Mouse (Mus musculus): ENCODE data around the gene Tmem131.
A peak's percentile ranks its signal among the peaks of the same experiment; 100 is the strongest.
"Not testable (repeated sequence)": the region's sequence is repeated elsewhere in the genome, so short reads cannot be mapped to it uniquely, and the experiment has no call there.

The Tmem131 gene

DNA sequence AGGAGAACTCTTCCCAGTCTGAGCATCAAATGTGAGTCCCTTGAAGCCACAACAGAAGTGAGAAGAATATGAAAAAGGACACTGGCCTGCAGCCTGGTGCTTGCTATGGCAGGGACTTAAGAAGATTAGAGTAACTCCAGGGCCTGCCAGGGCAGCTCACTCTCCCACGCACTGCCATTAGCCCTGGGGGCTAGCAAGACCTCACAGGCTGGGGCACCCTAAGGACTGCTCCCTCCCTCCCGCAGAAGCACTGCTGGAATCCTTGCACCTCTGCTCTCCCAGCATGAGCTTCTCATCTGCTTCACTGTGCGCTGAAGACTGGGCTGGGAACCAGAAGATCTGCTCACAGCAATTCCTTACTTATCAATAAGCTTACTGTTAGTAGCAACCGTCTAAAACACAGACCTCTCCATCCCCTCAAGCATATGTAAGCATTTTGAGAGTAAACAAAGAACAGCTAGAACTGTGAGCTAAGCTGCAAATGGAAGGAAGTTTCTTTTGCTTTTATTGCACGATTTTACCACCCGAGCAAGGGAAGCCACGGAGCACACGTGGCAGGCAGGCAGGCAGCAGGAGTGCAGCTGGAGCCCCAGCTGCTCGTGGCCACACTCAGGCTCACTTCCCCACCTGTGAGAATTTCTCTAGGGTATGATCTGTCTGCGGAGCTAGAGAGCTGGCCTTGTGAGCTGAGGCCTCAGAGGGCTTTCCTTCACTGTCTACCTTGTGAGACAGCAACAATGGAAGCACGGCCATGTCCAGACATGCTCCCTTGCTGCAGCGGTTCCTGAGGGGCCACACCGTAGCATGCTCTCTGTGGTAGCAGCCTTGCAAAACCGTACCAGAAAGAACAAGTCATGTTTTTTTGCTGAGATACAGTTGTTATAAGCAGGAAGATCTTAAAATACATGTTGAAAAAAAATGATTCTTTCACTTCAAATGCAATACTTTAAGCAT lies 112.3 kb downstream of the Tmem131 start:
- DNase-seq (ENCODE audit: low spot score), result no peak

DNA sequence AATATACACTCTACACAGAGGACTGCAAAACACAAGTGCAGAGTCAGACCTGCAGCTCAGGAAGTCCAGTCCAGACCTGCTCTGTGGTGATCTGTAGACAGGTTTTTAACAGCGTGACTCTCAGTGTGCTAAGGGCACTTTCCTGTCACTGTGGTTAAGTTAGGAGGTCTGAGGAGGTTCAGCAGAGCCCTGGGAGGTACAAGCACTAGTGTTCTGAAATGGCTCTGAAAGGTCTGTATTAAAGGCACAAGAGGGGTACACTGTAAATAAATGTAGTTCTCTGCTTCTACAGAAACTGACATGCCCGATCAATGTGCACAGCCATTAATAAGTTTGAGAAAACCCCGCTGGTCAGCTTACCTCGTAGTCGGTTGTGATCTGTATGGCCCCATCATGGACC lies 119.1 kb downstream of the Tmem131 start:
- DNase-seq (ENCODE audit: low spot score), result no peak

DNA sequence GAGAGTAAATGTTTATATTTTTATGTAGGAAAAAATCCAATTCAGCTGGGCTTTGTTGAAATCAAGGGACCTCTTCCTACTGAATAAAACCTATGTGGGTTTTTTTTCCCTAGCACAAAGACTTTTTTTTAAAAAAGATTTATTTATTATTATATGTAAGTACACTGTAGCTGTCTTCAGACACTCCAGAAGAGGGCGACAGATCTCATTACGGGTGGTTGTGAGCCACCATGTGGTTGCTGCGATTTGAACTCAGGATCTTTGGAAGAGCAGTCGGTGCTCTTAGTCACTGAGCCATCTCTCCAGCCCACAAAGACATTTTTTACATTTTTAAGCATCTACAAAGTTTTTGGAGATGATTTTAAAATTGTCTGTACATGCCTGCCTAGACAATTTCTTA lies 121.5 kb downstream of the Tmem131 start:
- not testable (repeated sequence) for DNase-seq (ENCODE audit: low spot score)

GRCm38 (mm10) chr1:36815166-36815565 lies 128.3 kb downstream of the Tmem131 start:
- no peak for DNase-seq (ENCODE audit: low spot score)

GRCm38 (mm10) chr1:36814271-36814903 lies 129.1 kb downstream of the Tmem131 start:
- DNase-seq (ENCODE audit: low spot score), result no peak

GRCm38 (mm10) chr1:36813415-36813814 lies 130.1 kb downstream of the Tmem131 start:
- DNase-seq (ENCODE audit: low spot score), result no peak

DNA sequence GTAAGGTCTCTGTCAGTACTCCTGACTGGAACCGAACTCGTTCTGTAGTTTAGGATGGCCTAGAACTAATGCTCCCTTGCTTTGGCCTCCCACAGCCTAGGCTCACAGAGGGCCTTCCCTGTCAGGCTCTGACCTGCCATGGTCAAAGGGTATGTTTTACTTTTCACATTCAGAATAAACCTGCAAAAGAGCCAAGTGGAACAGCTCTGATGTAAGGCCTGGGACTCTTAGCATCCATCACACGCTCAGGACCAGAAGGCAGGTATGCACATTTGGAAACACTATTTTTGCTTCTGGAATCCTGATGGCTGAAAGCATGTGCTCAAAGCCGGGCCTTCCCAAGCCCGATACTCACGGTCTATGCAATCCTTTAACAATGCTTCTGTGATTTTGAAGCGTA lies 131.7 kb downstream of the Tmem131 start:
- DNase-seq (ENCODE audit: low spot score), result no peak

DNA sequence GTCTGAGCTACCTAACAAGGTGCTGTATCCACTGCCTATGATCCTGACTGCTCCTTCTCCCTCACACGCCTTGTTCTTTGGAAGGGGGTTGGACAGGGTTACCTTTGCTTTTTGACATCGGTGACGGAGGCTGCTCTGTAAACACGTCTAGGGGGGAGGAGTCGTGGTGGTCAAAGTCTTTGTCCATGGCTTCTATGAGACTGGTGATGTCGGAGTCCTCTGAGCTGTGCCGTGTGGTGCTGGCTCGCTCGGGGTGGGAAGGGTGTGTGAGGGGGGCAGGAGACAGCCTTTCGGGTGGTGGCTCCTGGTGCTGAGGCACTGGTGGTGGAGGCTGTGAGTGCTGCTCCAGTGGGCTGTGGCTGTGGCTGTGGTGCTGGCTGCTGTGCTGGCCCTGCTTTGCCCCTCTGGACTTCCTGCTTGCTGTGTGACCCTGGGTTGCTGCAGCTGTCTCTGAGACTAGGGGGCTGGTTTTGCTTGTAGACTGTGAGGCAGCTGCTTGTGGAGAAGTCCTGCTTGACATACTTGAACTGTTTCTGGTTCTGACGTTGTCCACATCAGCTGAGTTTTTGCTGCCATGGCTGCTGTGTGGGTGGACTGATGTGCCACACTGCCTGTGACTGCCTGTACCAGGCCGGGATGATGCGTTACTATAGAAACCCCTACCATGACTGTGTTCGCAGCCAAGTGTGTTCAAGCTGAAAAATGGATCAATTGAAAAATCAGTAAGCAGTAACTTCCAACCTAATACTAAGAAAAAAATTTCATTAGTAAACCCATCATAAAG lies 135.5 kb downstream of the Tmem131 start:
- DNase-seq (ENCODE audit: low spot score), result no peak

DNA sequence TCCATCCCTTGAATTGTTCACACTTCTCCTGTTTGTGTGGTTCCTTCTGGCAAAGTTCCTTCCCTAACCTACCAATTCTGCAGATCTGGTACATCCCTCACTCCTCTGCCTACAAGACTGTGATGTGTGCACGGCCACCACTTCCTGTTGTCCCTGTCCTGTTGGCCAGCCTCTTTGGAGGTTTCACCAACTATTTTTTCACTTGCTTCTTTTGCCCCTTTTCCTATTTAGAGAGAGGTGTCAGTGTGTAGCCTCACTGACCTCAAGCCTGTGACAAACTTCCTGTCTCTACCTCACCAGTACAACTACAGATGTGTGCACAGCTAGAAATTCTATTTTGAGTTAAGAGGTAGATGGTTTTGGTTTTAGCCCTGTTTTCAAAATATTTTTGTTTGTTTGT lies 136.4 kb downstream of the Tmem131 start:
- DNase-seq (ENCODE audit: low spot score), result no peak

DNA sequence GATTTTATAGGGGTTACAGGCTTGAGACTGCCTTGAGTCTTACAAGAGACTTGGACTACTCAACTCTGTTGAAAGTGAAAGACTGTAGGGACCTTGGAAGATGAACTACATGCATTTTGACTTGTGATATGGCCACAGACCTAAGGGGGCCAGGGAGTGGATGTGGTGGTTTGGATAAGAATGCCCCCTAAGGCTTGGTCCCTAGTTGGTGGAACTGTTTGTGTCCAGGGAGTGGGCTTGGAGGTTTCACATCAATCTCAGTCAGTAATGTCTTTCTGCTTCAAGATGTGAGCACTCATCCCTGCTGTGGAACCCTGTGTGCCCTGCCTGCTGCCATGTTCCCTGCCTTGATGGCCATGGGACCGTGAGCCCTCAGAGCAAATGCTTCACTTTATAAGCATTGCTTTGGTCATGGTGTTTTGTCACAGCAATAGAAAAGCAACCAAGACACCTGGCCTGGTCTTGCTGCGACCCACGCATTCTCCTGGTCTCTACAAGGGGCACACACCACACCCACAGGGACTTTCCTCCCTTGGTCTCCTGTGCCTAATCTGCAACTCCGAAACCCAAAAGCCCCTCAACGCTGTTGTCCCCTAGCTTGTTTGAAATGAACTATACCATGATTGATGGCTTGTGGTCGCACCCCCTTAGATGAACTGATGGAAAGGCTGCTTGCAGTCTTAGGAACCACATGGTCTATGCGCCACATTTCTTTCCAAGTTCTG lies 137.1 kb downstream of the Tmem131 start:
- DNase-seq (ENCODE audit: low spot score), result no peak

- DNase-seq (ENCODE audit: low spot score), result no peak
These were observed 138.6 kb downstream of the Tmem131 start for GRCm38 (mm10) chr1:36804833-36805232.

- no peak for DNase-seq (ENCODE audit: low spot score)
These were observed 139.2 kb downstream of the Tmem131 start for GRCm38 (mm10) chr1:36804259-36804658.

DNA sequence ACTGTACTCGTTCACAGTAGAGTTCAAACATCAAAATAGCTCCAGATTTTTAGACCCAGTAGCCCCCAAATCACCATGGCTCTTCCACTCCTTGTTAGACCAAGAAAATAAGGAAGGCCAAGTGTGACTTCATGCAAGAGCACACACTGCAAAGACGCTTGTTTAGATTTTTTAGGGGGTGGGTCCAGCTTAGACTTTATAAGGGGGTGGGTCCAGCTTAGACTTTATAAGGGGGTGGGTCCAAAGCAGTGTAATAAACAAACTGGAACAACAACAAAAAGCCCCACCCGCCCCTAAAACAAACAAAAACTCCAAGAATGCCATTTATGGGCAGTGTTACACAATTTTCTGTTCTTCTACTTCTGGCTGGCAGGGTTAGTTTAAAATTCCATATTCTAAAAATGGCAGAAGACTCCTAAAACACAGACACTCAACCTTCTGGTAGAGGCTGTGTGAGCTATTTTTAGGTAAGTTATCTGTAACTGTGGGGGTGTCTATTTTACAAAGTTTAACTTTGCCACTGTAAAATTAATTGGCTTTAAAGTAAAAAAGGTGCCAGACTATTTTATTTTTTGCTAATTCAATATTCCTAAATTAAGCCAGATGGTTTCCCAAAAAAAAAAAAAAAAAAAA lies 143.0 kb downstream of the Tmem131 start:
- DNase-seq (ENCODE audit: low spot score), result no peak

DNA sequence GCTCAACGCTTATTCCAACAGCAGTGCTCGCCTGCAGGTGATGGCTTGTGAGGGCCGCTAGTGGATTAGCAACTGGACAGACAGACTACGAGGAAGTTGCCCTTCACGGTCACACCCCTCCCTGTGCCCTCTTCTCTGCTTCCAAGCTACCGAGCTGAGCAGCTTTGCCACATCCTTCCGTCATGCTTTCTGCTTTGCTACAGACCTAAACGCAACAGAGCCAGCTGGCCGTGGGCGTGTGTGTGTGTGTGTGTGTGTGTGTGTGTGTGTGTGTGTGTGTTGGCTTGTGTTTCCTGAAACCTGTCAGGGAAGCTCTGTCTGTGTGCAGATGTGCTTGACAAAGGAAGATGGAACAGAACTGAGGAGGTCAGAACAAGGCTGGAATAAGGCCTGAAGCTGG lies 146.0 kb downstream of the Tmem131 start:
- DNase-seq (ENCODE audit: low spot score), result no peak

DNA sequence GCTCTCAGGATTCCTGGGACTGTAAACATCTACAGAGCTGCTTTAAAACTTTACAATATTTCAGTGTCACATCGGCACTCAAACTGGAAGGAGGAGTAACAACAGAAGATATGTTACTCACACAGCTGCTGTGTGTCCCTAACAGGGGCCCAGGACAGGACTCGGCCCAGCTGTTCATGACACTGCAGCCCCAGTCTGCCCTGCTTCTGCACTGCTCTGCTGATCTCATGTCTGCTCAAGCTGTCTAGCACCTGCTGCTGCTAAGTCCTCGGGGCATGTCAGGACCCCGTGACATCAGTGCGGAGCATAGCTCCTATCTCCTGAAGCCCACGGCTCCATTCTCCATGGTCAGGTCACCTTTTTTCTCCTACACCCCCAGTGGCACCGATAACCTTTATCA lies 146.8 kb downstream of the Tmem131 start:
- no peak for DNase-seq (ENCODE audit: low spot score)

DNA sequence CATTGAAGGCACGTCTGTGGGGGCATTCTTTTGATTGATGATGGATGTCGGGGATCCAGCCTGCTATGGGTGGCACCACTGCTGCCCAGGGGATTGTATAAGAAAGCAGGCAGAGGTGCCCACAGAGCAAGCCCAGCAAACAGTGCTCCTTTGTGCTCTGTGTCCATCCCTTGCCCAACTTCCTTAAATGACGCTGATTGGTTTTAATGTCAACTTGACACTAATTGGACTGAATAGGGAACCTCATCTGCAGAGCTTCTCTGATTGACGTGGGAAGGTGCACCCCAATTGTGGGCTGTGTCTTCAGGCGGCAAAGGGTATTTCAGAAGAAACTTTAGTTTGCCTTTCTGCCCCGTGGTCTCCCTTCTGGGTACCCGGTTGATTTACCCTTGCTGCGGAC lies 154.1 kb downstream of the Tmem131 start:
- no peak for DNase-seq (ENCODE audit: low spot score)

- no peak for DNase-seq (ENCODE audit: low spot score)
These were observed 157.1 kb downstream of the Tmem131 start for GRCm38 (mm10) chr1:36786377-36786776.

- no peak for DNase-seq (ENCODE audit: low spot score)
These were observed 158.2 kb downstream of the Tmem131 start for GRCm38 (mm10) chr1:36785238-36785641.

GRCm38 (mm10) chr1:36784365-36785134 lies 158.9 kb downstream of the Tmem131 start:
- peak; percentile 22 for DNase-seq (ENCODE audit: low spot score)

DNA sequence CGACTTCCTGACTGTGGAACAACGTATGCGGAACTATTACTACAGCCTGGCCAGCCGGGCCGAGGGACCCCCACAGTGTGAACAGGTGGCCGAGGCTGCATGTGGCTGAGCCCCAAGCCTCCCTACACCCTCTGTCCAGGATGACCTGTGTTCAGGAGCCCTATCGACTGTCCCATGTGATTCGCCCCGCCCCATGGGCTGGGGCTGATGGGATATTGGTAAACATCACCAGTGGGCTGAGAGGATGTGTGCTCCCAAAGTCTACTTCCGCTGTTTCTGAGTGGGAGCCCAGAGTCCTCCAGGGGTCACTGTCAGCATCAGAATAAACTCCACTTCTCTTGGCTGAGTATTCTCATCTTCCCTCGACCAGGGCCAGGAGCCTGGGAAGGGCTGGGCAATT lies 161.0 kb downstream of the Tmem131 start:
- no peak for DNase-seq (ENCODE audit: low spot score)

GRCm38 (mm10) chr1:36780793-36781192 lies 162.7 kb downstream of the Tmem131 start:
- DNase-seq (ENCODE audit: low spot score), result no peak

Measured in ovary, adult 18-20 months (tissue).